Mouse (Mus musculus): ENCODE data around the gene Axl.

DNA sequence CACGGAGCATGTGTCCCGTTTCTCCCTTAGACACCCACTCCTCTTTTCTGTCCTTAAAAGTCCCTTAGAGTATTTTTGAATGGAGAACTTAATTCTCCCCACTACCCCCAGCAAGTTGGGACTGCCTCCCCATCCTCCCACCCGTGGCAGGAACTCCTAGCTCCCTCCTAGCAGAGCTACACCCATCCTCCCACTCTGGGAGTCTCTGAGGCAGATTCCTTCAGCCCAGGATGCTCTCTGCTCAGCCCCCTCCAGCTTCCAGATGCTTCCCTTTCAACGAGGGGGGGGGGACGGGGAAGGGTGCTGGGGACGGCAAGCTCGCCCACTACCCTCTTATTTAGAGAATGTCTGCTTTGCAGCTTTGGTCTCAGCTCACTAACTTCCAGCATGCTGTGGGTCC is 27.1 kb upstream of the Axl start:
- TF ChIP-seq CTCF (conservative IDR thresholded peaks at IDR 0.05 in 1 of 2, IDR thresholded peaks at IDR 0.05 in 1 of 2; ENCODE audit: low read depth in 2 of 2, low read length in 2 of 2) (no peak), EP300 (IDR thresholded peaks at IDR 0.05; ENCODE audit: low read length) (no peak), USF1 (IDR thresholded peaks at IDR 0.05; ENCODE audit: low read depth, low read length) (no peak), SIN3A (IDR thresholded peaks at IDR 0.05; ENCODE audit: low read length) (no peak)

Data from CH12.LX (cell line).